Comparison of ENCODE assay signal across 38 mouse cellular contexts in genomic region chr11:88248636-88249035, GRCm38 (mm10). TPM values are rescaled to one million over a fixed set of nuclear protein-coding genes. Genes with fewer than 3 reads are reported as not detected.
DNase-seq lines count a peak whose midpoint lies in the region; ATAC-seq lines count a peak whose summit lies in the region.
"Had no signal": no experiment of that assay in that cellular context is flagged by ENCODE, and none has a peak within 500 bp of the region (broad histone marks: within the 10 kb centered on the region; RNA-seq: fewer than 3 reads in every experiment).

No protein-coding gene starts in this region.

- H3K4me3 ChIP-seq in hindbrain, embryonic 10.5 days = no peak overlapping the region
- H3K4me3 ChIP-seq in hindbrain, embryonic 16.5 days (ENCODE audit: low read length) = no peak overlapping the region
- no peak overlapping the region for H3K4me3 ChIP-seq in midbrain, embryonic 11.5 days (ENCODE audit: low read depth, low read length)
- H3K4me3 ChIP-seq in midbrain, embryonic 15.5 days = no peak overlapping the region
- H3K4me3 ChIP-seq: embryonic facial prominence, embryonic 13.5 days; forebrain, embryonic 12.5 days; hindbrain, embryonic 15.5 days; intestine, embryonic 15.5 days; limb, embryonic 15.5 days; stomach, embryonic 15.5 days had no signal

- intact Hi-C loops in gastrocnemius, postnatal 14 days (cut with DNase I; ENCODE audit: low total_unique reads) = no loop called here

- WGBS in hindbrain, embryonic 10.5 days = 54% methylated on average over 5 of the region's 5 CpGs
- 48% methylated on average over 5 of the region's 5 CpGs for WGBS in hindbrain, embryonic 16.5 days
- 66% methylated on average over 5 of the region's 5 CpGs for WGBS in midbrain, embryonic 11.5 days
- 64% methylated on average over 5 of the region's 5 CpGs for WGBS in midbrain, embryonic 15.5 days

- no peak overlapping the region for H3K4me2 ChIP-seq in hindbrain, embryonic 16.5 days (ENCODE audit: low read length)
- no peak overlapping the region for H3K4me2 ChIP-seq in midbrain, embryonic 11.5 days
- H3K4me2 ChIP-seq in midbrain, embryonic 15.5 days = no peak overlapping the region
- H3K4me2 ChIP-seq: embryonic facial prominence, embryonic 13.5 days; forebrain, embryonic 12.5 days; hindbrain, embryonic 15.5 days; intestine, embryonic 15.5 days; limb, embryonic 15.5 days; stomach, embryonic 15.5 days had no signal

- no peak for DNase-seq in hindbrain, embryonic 10.5 days (ENCODE audit: low spot score)
- no peak for DNase-seq in midbrain, embryonic 11.5 days (ENCODE audit: low spot score, missing footprints)
- DNase-seq in adipocyte (ENCODE audit: low spot score) (peak; percentile 74), liver (no peak)
- peak; percentile 34 for DNase-seq in gastrocnemius, postnatal 14 days
- DNase-seq in ovary, adult 18-20 months (ENCODE audit: low spot score) = no peak
- DNase-seq: adrenal gland, adult 8-10 months; B cell, adult 2 months; cerebellum, adult 11 months; cerebellum, adult 9-10 months; embryo, embryonic 11 days; forebrain, postnatal 0 days; heart, postnatal 14 days; kidney, adult 2 months; kidney, postnatal 36 days; lung, adult 2 months; lung, postnatal 10 days; retina, postnatal 1 day; right cerebral cortex, postnatal 25 days had no signal

- H3K27me3 ChIP-seq in hindbrain, embryonic 10.5 days (ENCODE audit: insufficient read depth, poor library complexity, severe bottlenecking) = peaks cover 15% of the 10 kb centered on the region
- H3K27me3 ChIP-seq in hindbrain, embryonic 16.5 days (replicated peaks; ENCODE audit: control insufficient read depth, insufficient read depth, low read length) = no peaks in the 10 kb centered on the region
- no peaks in the 10 kb centered on the region for H3K27me3 ChIP-seq in midbrain, embryonic 11.5 days (ENCODE audit: control insufficient read depth, insufficient read depth, low read length)
- H3K27me3 ChIP-seq in midbrain, embryonic 15.5 days (replicated peaks) = no peaks in the 10 kb centered on the region
- H3K27me3 ChIP-seq: hindbrain, embryonic 15.5 days; intestine, embryonic 15.5 days; stomach, embryonic 15.5 days had no signal

- peaks cover 60% of the 10 kb centered on the region for H3K4me1 ChIP-seq in hindbrain, embryonic 10.5 days (replicated peaks)
- peaks cover 17% of the 10 kb centered on the region for H3K4me1 ChIP-seq in hindbrain, embryonic 16.5 days (ENCODE audit: control insufficient read depth, insufficient read depth, low read depth, low read length)
- H3K4me1 ChIP-seq in midbrain, embryonic 11.5 days (ENCODE audit: control insufficient read depth, insufficient read depth, low read length) = peaks cover 33% of the 10 kb centered on the region
- peaks cover 20% of the 10 kb centered on the region for H3K4me1 ChIP-seq in midbrain, embryonic 15.5 days

- H3K36me3 ChIP-seq in hindbrain, embryonic 10.5 days = no peaks in the 10 kb centered on the region
- no peaks in the 10 kb centered on the region for H3K36me3 ChIP-seq in hindbrain, embryonic 16.5 days (ENCODE audit: control insufficient read depth, insufficient read depth, low read length)
- H3K36me3 ChIP-seq in midbrain, embryonic 11.5 days (ENCODE audit: control insufficient read depth, insufficient read depth, low read length) = no peaks in the 10 kb centered on the region
- no peaks in the 10 kb centered on the region for H3K36me3 ChIP-seq in midbrain, embryonic 15.5 days (replicated peaks)
- H3K36me3 ChIP-seq: embryonic facial prominence, embryonic 13.5 days; forebrain, embryonic 12.5 days; hindbrain, embryonic 15.5 days; intestine, embryonic 15.5 days; limb, embryonic 15.5 days; stomach, embryonic 15.5 days had no signal

- no peaks in the 10 kb centered on the region for H3K9me3 ChIP-seq in hindbrain, embryonic 10.5 days
- no peaks in the 10 kb centered on the region for H3K9me3 ChIP-seq in hindbrain, embryonic 16.5 days (ENCODE audit: control insufficient read depth, low read length)
- H3K9me3 ChIP-seq in midbrain, embryonic 11.5 days (ENCODE audit: control insufficient read depth, low read length) = peaks cover 3% of the 10 kb centered on the region; the same call in 1 of the 2 replicates
- H3K9me3 ChIP-seq in midbrain, embryonic 15.5 days = no peaks in the 10 kb centered on the region
- H3K9me3 ChIP-seq: embryonic facial prominence, embryonic 13.5 days; forebrain, embryonic 12.5 days; hindbrain, embryonic 15.5 days; intestine, embryonic 15.5 days; limb, embryonic 15.5 days; stomach, embryonic 15.5 days had no signal

- peak overlapping the region; percentile 92 for H3K27ac ChIP-seq in hindbrain, embryonic 10.5 days
- no peak overlapping the region for H3K27ac ChIP-seq in hindbrain, embryonic 16.5 days (ENCODE audit: low read depth, low read length)
- peak overlapping the region; percentile 27; the same call in 1 of the 2 replicates for H3K27ac ChIP-seq in midbrain, embryonic 11.5 days (ENCODE audit: low read depth, low read length)
- no peak overlapping the region for H3K27ac ChIP-seq in midbrain, embryonic 15.5 days
- H3K27ac ChIP-seq: embryonic facial prominence, embryonic 13.5 days; forebrain, embryonic 12.5 days; hindbrain, embryonic 15.5 days; intestine, embryonic 15.5 days; limb, embryonic 15.5 days; liver, embryonic 14.5 days; macrophage; stomach, embryonic 15.5 days had no signal

- no peak for ATAC-seq in hindbrain, embryonic 16.5 days
- ATAC-seq in midbrain, embryonic 11.5 days (ENCODE audit: low FRiP score) = no peak
- no peak for ATAC-seq in midbrain, embryonic 15.5 days (replicated peaks)
- ATAC-seq: activated CD4-positive, CD25-positive, alpha-beta regulatory T cell, adult 4 months; forebrain, postnatal 0 days; intestine, embryonic 15.5 days had no signal

- H3K9ac ChIP-seq in hindbrain, embryonic 16.5 days (ENCODE audit: low read depth, low read length) = no peak overlapping the region
- H3K9ac ChIP-seq in midbrain, embryonic 11.5 days (ENCODE audit: low read length) = peak overlapping the region; percentile 9; the same call in 1 of the 2 replicates
- H3K9ac ChIP-seq in midbrain, embryonic 15.5 days = no peak overlapping the region
- H3K9ac ChIP-seq: embryonic facial prominence, embryonic 13.5 days; forebrain, embryonic 12.5 days; forebrain, postnatal 0 days; hindbrain, embryonic 15.5 days; intestine, embryonic 15.5 days; limb, embryonic 15.5 days; liver, embryonic 14.5 days; stomach, embryonic 15.5 days had no signal

RNA-seq across cellular contexts. Expression of gene Mrps23, which starts 44.4 kb away (rescaled TPM):
- polyA plus RNA-seq in hindbrain, embryonic 10.5 days (2016; fragmentation: Nextera tagmentation; extraction: Ambion mirVana) = 72.2 and 74.1 TPM in 2 replicates
- polyA plus RNA-seq in hindbrain, embryonic 16.5 days (2015; fragmentation: Nextera tagmentation; extraction: Ambion mirVana) = 61.1 and 68.8 TPM in 2 replicates
- polyA plus RNA-seq in midbrain, embryonic 11.5 days (2014; fragmentation: Nextera tagmentation; extraction: Ambion mirVana) = 88.8 TPM in 2 replicates
- 60.6 and 62.4 TPM in 2 replicates for polyA plus RNA-seq in midbrain, embryonic 15.5 days (2015; fragmentation: Nextera tagmentation; extraction: Ambion mirVana)
- total RNA-seq in gastrocnemius, postnatal 14 days (2021) = 100 to 1,000 TPM; 127 to 132 TPM

RNA-seq across cellular contexts. Expression of gene Ccdc182, which starts 45.2 kb away (rescaled TPM):
- 7.9 and 11.8 TPM in 2 replicates for polyA plus RNA-seq in hindbrain, embryonic 10.5 days (2016; fragmentation: Nextera tagmentation; extraction: Ambion mirVana)
- polyA plus RNA-seq in hindbrain, embryonic 16.5 days (2015; fragmentation: Nextera tagmentation; extraction: Ambion mirVana) = 0.13 TPM in 1 of 2 replicates, not detected in the other
- polyA plus RNA-seq in midbrain, embryonic 11.5 days (2014; fragmentation: Nextera tagmentation; extraction: Ambion mirVana) = 9.1 and 9.5 TPM in 2 replicates
- 0.23 TPM in 2 replicates for polyA plus RNA-seq in midbrain, embryonic 15.5 days (2015; fragmentation: Nextera tagmentation; extraction: Ambion mirVana)
- not detected for total RNA-seq in gastrocnemius, postnatal 14 days (2021)
- total RNA-seq: forebrain, postnatal 0 days; heart, postnatal 14 days; layer of hippocampus, adult 8-10 months; layer of hippocampus, postnatal 25 days; left cerebral cortex, adult 8-10 months; left cerebral cortex, postnatal 36 days; megakaryocyte-erythroid progenitor cell, adult 5-6 weeks; monocyte, adult 5-6 weeks had no signal
- polyA plus RNA-seq: activated CD4-positive, CD25-positive, alpha-beta regulatory T cell, adult 4 months; forebrain, postnatal 0 days; gonadal fat pad, adult 2 months; heart, embryonic 14.5 days; intestine, embryonic 15.5 days; limb, embryonic 15.5 days; liver, embryonic 14.5 days; lung, adult 2 months; macrophage; stomach, embryonic 15.5 days had no signal

Comparison
In these comparisons a context has a peak if more than half of its experiments do, and no peak if none do; other contexts are left out.
1. H3K27ac ChIP-seq: peak in hindbrain, embryonic 10.5 days (single experiment) and midbrain, embryonic 11.5 days (single experiment); none in hindbrain, embryonic 16.5 days (single experiment) and midbrain, embryonic 15.5 days (single experiment).
2. DNase-seq: peak in adipocyte (single experiment) and gastrocnemius, postnatal 14 days (single experiment); none in hindbrain, embryonic 10.5 days (single experiment), midbrain, embryonic 11.5 days (single experiment), liver (single experiment) and ovary, adult 18-20 months (single experiment).